Mouse (Mus musculus) forebrain, postnatal 0 days (tissue): ENCODE data around the gene Pdgfc. TPM values are rescaled to one million over a fixed set of nuclear protein-coding genes. Genes with fewer than 3 reads are reported as not detected.

ENCODE experiments used
- ATAC-seq: fragments of 200-750 bp; cut with Nextera tagmentation; 2 replicates; pipeline ENCODE4 v1.8.0; 2017; ENCODE audit warnings: mild to moderate bottlenecking, moderate library complexity
- DNase-seq: peaks from one replicate; pipeline ENCODE4 v3.0.0-alpha.2; 2015
- H3K27ac ChIP-seq: fragments of 300-500 bp; sonication (generic); 2 replicates; pipeline ENCODE4 v1.5.1; 2014; ENCODE audit warnings: low read depth, mild to moderate bottlenecking, antibody characterized with exemption, low read length, moderate library complexity, mixed read lengths
- H3K27me3 ChIP-seq: fragments of 300-500 bp; sonication (generic); 2 replicates; pipeline ENCODE4 v1.6.1; 2014; ENCODE audit warnings: mild to moderate bottlenecking, low read length, mixed read lengths; ENCODE audit not compliant: insufficient read depth
- H3K36me3 ChIP-seq: fragments of 300-500 bp; sonication (generic); 2 replicates; pipeline ENCODE4 v1.6.1; 2014; ENCODE audit warnings: mild to moderate bottlenecking, moderate library complexity; ENCODE audit not compliant: insufficient read depth
- H3K4me1 ChIP-seq: fragments of 300-500 bp; sonication (generic); 2 replicates; pipeline ENCODE4 v1.6.1; 2014; ENCODE audit warnings: antibody characterized with exemption; ENCODE audit not compliant: insufficient read depth
- H3K4me2 ChIP-seq: fragments of 300-500 bp; sonication (generic); 2 replicates; pipeline ENCODE4 v1.6.1; 2014; ENCODE audit warnings: low read depth, mild to moderate bottlenecking, moderate library complexity
- H3K4me3 ChIP-seq: fragments of 300-500 bp; sonication (generic); 2 replicates; pipeline ENCODE4 v1.5.1; 2014; ENCODE audit warnings: low read depth, low read length, mixed read lengths
- H3K9ac ChIP-seq: fragments of 300-500 bp; sonication (generic); 2 replicates; pipeline ENCODE4 v1.6.1; 2014; ENCODE audit warnings: mild to moderate bottlenecking
- H3K9me3 ChIP-seq: fragments of 300-500 bp; sonication (generic); 2 replicates; pipeline ENCODE4 v1.6.1; 2016; ENCODE audit warnings: low read length
- CTCF ChIP-seq: sonication (generic); IDR thresholded peaks from 2 replicates; pipeline ENCODE4 v1.5.1; 2016; ENCODE audit warnings: antibody characterized with exemption, control low read depth, low read depth
- WGBS: fragments of 180-500 bp; shearing (Covaris S2); extraction: QIAGEN DNeasy Blood & Tissue Kit; methylation state at CpG from one replicate; pipeline ENCODE4 v1.1.7; 2014; 5-methylcytosine and 5-hydroxymethylcytosine counted together
- polyA plus RNA-seq: library from polyadenylated mRNA; unstranded; fragments of >200 nt; fragmentation: Nextera tagmentation; extraction: Ambion mirVana; gene quantifications from 2 replicates; pipeline ENCODE4 v1.2.1, GENCODE M21; 2015
- total RNA-seq: library from RNA; depleted of rRNA; stranded (reverse); fragments of >200 nt; gene quantifications from 2 replicates; pipeline ENCODE4 v1.2.3, GENCODE M21; 2014

The Pdgfc gene
- total and polyA plus RNA-seq, 2 experiments from 2014 or later = 4.8 to 6.3 TPM

DNA sequence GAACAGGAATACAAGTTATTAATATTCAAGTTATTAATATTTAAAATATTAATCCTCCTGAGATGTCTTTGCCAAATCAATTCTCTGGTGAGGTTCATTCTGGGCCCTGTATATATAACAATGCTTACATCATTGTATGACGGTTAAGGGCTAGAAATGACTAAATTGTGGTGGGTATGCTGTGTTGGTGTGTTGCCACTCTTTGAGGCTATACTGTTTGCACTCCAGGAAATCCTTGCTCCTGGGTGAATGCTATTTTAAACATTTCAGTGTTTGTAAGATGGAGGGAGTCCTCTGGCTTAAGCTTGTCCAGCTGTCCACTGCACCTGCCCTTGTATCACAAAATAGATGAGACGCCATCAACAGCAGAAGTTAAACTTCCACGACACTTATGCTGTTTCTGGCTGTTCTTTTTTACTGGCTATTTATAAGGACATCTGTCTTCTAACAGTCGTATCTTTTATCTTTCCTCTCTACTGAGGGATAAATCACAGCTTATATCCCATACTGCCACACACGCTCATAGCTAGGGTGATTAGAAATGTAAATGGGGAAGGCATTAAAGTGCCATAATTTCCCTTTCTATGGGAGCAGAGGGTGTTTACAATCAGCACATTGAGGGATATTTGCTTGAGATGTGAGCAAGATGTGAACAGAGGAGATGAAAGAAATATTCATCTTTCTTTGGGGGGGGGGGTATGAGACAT is 9.3 kb downstream of the Pdgfc start:
- Histone ChIP-seq H3K9me3 (no peaks in the 10 kb centered on the region), H3K4me1 (0 out of 2 replicates have a peak, but pooled peaks cover 4% of the 10 kb centered on the region), H3K4me2 (no peak overlapping the region), H3K27me3 (no peaks in the 10 kb centered on the region), H3K27ac (no peak overlapping the region), H3K4me3 (no peak overlapping the region), H3K36me3 (no peaks in the 10 kb centered on the region), H3K9ac (no peak overlapping the region)
- ATAC-seq = no peak
- WGBS = 32% methylated on average over 5 of the region's 5 CpGs
- TF ChIP-seq CTCF = no peak
- DNase-seq = no peak

DNA sequence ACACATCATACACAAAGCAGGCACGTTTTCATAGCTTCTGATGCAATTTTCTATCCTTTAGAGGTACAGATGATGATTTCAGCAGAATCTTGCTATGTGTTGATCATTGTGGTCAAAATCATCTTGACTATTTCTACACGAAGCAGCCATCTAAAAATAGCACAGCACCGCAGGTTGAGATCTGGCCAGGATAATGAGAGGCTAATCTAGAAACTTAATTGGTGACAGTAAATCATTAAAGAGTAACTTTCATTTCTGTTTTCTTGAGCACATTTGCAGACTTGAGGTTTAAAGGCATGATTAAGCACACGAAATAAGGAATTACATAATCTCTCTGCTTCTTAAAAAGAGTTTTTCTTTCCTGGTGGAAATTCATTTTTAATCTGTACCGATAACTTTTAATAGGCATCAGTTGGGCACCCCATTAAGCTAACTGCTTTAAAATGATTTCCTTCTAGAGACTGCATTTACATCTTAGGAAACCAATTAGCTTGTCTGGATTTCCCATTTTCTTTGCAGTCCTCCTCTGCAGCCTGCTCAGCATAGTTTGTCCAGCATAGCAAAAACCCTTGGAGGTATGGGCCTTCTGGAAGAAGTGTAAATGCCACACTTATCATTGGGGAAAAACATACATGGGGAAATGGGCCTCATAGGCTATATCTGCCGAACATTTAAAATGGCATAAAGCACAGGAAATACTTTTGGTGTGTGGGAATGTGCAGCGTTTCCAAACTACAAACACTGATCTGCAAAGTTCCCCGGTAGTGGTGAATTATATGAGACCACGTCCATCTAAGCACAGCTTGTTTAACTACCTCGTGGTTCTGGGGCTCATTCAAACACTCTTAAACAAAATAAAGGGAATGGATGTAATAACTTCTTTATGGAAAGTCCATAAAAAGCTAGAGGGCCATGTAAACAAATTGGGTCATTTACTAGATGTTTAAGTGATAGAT is 10.7 kb downstream of the Pdgfc start:
- H3K9ac ChIP-seq = no peak overlapping the region
- H3K36me3 ChIP-seq = no peaks in the 10 kb centered on the region
- H3K9me3 ChIP-seq = no peaks in the 10 kb centered on the region
- TF ChIP-seq CTCF = no peak
- 0 out of 2 replicates have a peak, but pooled peaks cover 4% of the 10 kb centered on the region for H3K4me1 ChIP-seq
- no peak overlapping the region for H3K4me3 ChIP-seq
- H3K4me2 ChIP-seq = no peak overlapping the region
- ATAC-seq (no peak), DNase-seq (no peak)
- WGBS = 62% methylated on average over 10 of the region's 10 CpGs
- H3K27me3 ChIP-seq = no peaks in the 10 kb centered on the region
- no peak overlapping the region for H3K27ac ChIP-seq

DNA sequence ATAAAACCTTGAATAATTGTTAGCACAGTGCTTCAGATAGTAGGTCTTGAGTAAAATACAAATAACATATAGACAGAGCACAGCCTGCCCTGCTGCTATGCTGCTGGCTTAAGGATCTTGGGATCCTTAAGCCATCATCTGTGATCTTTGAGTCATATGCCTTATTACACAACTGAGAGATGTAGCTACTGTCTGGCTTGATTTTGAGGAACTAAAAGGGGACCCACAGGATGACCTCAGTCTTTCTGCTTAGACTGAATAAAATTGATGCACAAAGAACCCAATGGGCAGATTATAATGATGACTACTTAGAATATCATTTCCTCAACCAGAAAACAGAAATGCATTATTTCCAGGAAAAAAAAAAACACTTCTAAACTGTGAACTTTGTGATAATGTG is 15.3 kb downstream of the Pdgfc start:
- no peak overlapping the region for H3K4me3 ChIP-seq
- no peaks in the 10 kb centered on the region for H3K9me3 ChIP-seq
- no peak overlapping the region for H3K4me2 ChIP-seq
- H3K9ac ChIP-seq = no peak overlapping the region
- no peaks in the 10 kb centered on the region for H3K27me3 ChIP-seq
- H3K4me1 ChIP-seq = no peaks in the 10 kb centered on the region
- ATAC-seq = no peak
- no peak overlapping the region for H3K27ac ChIP-seq
- DNase-seq = no peak
- no peak for TF ChIP-seq CTCF
- H3K36me3 ChIP-seq = no peaks in the 10 kb centered on the region

DNA sequence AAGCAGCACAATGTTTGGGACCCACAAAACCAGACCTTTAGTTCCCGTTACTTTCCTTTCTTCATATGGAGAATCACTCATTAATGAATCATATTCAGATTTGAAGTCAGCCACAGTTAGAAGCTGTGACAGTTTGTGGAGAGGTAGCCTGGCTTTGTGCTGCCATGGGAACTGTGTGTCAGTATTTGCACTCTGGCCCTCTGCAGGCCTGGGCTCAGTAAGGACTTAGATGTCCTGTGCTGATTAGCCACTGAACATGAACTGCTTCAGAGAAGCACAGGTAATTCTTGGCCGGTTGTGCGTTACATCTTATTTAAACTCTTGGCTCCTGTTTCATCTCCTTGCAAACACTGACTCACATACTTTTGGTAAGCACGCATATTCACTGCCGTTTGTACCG is 16.2 kb downstream of the Pdgfc start:
- Histone ChIP-seq H3K27me3 (no peaks in the 10 kb centered on the region), H3K36me3 (no peaks in the 10 kb centered on the region), H3K27ac (no peak overlapping the region), H3K9ac (no peak overlapping the region), H3K4me3 (no peak overlapping the region), H3K4me1 (no peaks in the 10 kb centered on the region), H3K9me3 (no peaks in the 10 kb centered on the region), H3K4me2 (no peak overlapping the region)
- DNase-seq = no peak
- WGBS = 76% methylated on average over 6 of the region's 6 CpGs
- TF ChIP-seq CTCF = no peak
- ATAC-seq = no peak

DNA sequence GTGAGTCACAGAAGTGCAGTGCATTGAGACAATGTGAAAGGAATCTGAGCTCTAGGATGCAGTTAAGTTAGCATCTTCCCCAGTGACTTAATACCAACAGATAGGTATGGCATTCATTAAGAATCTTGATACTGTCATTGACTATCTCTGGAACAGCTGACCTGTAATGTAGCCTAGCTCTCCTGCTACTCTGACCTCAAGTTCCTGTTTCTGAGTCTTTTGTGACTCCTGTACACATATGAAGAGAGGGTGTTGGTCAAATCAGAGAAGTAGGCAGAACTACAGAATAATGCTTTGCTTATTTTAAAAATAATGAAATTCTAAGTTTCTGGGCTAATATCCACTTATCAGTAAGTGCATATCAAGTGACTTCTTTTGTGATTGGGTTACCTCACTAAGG is 17.9 kb downstream of the Pdgfc start:
- DNase-seq (no peak), ATAC-seq (no peak)
- TF ChIP-seq CTCF = no peak
- H3K9me3 ChIP-seq = no peaks in the 10 kb centered on the region
- H3K4me3 ChIP-seq = no peak overlapping the region
- no peaks in the 10 kb centered on the region for H3K36me3 ChIP-seq
- no peak overlapping the region for H3K9ac ChIP-seq
- no peaks in the 10 kb centered on the region for H3K27me3 ChIP-seq
- no peaks in the 10 kb centered on the region for H3K4me1 ChIP-seq
- no peak overlapping the region for H3K27ac ChIP-seq
- H3K4me2 ChIP-seq = no peak overlapping the region

DNA sequence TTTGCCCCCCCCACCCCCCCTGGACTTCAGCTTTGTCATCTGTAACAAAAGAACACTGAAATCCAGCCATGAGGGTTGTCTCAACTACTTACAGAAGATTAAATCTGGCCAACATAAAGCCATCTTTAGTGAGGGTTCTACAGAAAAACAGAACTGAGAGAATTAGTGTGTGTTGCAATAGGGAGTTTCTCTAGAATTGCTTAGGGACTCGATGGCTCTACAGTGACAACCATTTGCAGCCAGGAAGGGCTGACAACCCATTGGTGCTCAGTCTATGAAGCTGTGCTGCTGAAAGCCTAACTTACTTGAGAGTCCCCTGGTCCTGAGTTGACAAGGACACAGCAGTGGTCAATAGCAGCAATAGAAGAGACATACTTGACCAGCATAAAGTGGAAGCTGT is 21.5 kb downstream of the Pdgfc start:
- DNase-seq = no peak
- Histone ChIP-seq H3K27ac (no peak overlapping the region), H3K4me1 (no peaks in the 10 kb centered on the region), H3K4me2 (no peak overlapping the region), H3K9ac (no peak overlapping the region), H3K4me3 (no peak overlapping the region), H3K27me3 (no peaks in the 10 kb centered on the region), H3K9me3 (no peaks in the 10 kb centered on the region), H3K36me3 (no peaks in the 10 kb centered on the region)
- no peak for ATAC-seq
- no peak for TF ChIP-seq CTCF
- WGBS = 75% methylated on average over 1 of the region's 1 CpGs

DNA sequence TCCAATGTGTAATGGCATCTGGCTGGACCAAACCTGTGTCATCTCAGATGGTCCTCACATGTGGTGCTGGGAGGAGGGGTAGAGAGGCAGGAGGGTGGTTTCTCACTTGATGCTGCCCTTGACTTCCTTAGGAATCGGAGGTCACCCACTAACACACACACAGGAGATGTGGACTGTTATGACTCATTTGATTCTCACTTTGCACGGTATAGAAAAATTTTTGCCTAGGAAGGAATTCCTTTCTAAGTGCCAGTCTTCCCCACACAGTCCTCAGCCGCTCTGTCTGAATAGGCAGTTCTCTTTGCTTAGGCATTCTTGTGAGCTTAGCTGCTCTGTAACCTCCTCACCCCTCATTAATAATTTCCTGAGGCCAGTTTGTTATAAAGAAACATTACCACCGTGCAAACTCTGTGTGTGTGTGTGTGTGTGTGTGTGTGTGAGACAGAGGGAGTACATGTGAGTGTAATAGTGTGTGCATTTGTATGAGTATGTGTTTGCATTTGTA is 22.4 kb downstream of the Pdgfc start:
- Histone ChIP-seq H3K27ac (no peak overlapping the region), H3K4me2 (no peak overlapping the region), H3K9me3 (no peaks in the 10 kb centered on the region), H3K9ac (no peak overlapping the region), H3K4me3 (no peak overlapping the region), H3K27me3 (no peaks in the 10 kb centered on the region), H3K4me1 (no peaks in the 10 kb centered on the region), H3K36me3 (no peaks in the 10 kb centered on the region)
- ATAC-seq (no peak), DNase-seq (no peak)
- 29% methylated on average over 4 of the region's 4 CpGs for WGBS
- TF ChIP-seq CTCF = no peak
